Mouse (Mus musculus) lung, embryonic 15.5 days (tissue): ENCODE measurements around the gene Bahd1. TPM values are rescaled to one million over a fixed set of nuclear protein-coding genes. Genes with fewer than 3 reads are reported as not detected.

ENCODE experiments used
- ATAC-seq: fragments of 200-750 bp; cut with Nextera tagmentation; 2 replicates; pipeline ENCODE4 v1.8.0; 2017; ENCODE audit warnings: moderate number of reproducible peaks, borderline replicate concordance; ENCODE audit not compliant: low FRiP score, low TSS enrichment; ENCODE audit errors: extremely low read depth
- H3K27ac ChIP-seq: fragments of 300-500 bp; sonication (generic); 2 replicates; pipeline ENCODE4 v1.5.1; 2015; ENCODE audit warnings: moderate library complexity, mild to moderate bottlenecking, inconsistent platforms
- H3K27me3 ChIP-seq: fragments of 300-500 bp; sonication (generic); 2 replicates; pipeline ENCODE4 v1.6.1; 2015; ENCODE audit warnings: inconsistent platforms
- H3K36me3 ChIP-seq: fragments of 300-500 bp; sonication (generic); 2 replicates; pipeline ENCODE4 v1.6.1; 2015; ENCODE audit warnings: inconsistent platforms
- H3K4me1 ChIP-seq: fragments of 300-500 bp; sonication (generic); 2 replicates; pipeline ENCODE4 v1.6.1; 2015; ENCODE audit warnings: inconsistent platforms
- H3K4me2 ChIP-seq: fragments of 300-500 bp; sonication (generic); 2 replicates; pipeline ENCODE4 v1.6.1; 2015; ENCODE audit warnings: inconsistent platforms, mild to moderate bottlenecking, moderate library complexity
- H3K4me3 ChIP-seq: fragments of 300-500 bp; sonication (generic); 2 replicates; pipeline ENCODE4 v1.5.1; 2015; ENCODE audit warnings: mild to moderate bottlenecking, inconsistent platforms
- H3K9ac ChIP-seq: fragments of 300-500 bp; sonication (generic); 2 replicates; pipeline ENCODE4 v1.6.1; 2015; ENCODE audit warnings: inconsistent platforms
- H3K9me3 ChIP-seq: fragments of 300-500 bp; sonication (generic); 2 replicates; pipeline ENCODE4 v1.6.1; 2016; ENCODE audit warnings: inconsistent platforms
- WGBS: fragments of 180-500 bp; shearing (Covaris S2); methylation state at CpG from one replicate; pipeline ENCODE4 v1.1.7; 2015; 5-methylcytosine and 5-hydroxymethylcytosine counted together
- polyA plus RNA-seq: library from polyadenylated mRNA; unstranded; fragments of >200 nt; fragmentation: Nextera tagmentation; extraction: Ambion mirVana; gene quantifications from 2 replicates; pipeline ENCODE4 v1.2.1, GENCODE M21; 2015

Gene Bahd1
- polyA plus RNA-seq, 1 experiment from 2014 or later = 4.3 TPM

DNA sequence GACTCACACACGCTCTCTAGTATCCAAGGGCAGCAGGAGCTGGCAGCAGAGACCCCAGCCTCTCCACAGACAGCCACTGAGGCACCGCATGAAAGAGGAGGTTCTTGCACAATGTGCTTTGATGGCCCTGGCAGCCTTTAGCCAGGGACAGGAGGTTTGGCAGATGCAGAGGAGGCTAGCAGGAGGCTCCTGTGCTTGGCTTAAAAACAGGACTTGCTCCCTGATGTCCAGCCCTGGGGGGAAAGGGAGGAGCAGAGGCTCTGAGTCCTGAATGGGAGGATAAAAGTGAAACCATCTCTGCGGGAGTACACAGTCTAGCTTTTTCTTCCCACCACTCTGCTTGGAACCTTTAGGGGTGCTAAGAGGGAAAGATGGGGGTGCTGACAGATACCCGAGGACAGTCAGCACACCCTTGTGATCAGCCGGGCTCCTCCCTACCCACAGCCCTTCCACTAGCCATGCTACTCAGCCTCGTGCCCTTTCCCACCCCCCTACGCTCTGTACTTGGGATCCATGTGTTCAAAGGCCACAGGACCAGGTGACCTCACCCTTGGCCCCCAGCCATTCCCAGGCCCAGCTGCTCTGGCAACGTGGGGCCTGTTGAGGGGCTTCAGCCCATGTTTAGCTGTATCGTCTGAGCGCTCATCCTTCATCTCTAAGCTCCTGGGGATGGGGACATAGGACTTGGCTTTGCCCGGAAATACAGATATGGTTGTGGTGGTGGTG is 13.5 kb downstream of the Bahd1 start:
- Histone ChIP-seq H3K27me3 (no peaks in the 10 kb centered on the region), H3K4me1 (peaks cover 16% of the 10 kb centered on the region), H3K9ac (no peak overlapping the region), H3K9me3 (no peaks in the 10 kb centered on the region), H3K36me3 (no peaks in the 10 kb centered on the region), H3K4me2 (no peak overlapping the region), H3K4me3 (no peak overlapping the region), H3K27ac (no peak overlapping the region)
- no peak for ATAC-seq
- WGBS = 45% methylated on average over 11 of the region's 11 CpGs

DNA sequence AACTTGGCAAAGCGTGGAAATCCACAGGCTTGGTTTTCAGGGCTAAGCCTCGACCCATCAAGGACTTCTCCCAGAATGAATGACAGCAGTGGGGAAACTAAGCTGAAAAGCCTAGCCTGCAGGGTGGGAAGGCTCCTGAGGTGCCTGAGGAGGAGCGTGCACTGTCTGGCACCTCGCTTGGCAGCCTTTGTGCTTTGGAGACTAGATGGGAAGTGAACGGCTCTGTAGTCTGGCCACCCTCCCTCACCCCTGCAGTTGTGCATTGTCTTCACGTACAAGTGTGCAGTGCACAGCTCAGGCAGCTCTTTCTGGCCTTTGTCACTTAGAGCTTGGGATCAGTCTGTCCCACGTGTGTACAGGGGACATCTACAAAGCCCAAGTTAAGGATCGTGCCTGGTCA is 14.5 kb downstream of the Bahd1 start:
- Histone ChIP-seq H3K9me3 (no peaks in the 10 kb centered on the region), H3K4me2 (no peak overlapping the region), H3K4me1 (peaks cover 16% of the 10 kb centered on the region), H3K27me3 (no peaks in the 10 kb centered on the region), H3K36me3 (no peaks in the 10 kb centered on the region), H3K27ac (no peak overlapping the region), H3K9ac (no peak overlapping the region), H3K4me3 (no peak overlapping the region)
- ATAC-seq = no peak
- 57% methylated on average over 8 of the region's 8 CpGs for WGBS

DNA sequence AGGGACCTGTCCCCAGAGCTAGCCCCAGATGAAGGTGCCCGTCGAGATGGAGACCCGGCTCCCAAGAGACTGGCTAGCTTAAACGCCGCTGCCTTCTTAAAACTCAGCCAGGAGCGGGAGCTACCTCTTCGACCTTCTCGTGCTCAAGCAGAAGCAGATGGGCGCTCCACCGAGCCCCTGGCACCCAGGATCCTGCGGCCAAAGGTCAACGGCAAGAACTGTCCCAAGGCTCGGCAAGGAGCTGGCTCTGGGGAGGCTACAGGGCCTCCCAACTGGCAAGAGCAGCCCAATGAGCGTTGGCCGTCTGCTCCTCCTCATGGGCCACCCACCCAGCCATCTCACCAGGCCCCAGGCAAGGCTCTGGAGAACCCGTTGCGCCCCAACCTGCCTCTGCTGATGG is 16.3 kb downstream of the Bahd1 start:
- Histone ChIP-seq H3K9me3 (no peaks in the 10 kb centered on the region), H3K4me2 (no peak overlapping the region), H3K27me3 (no peaks in the 10 kb centered on the region), H3K9ac (no peak overlapping the region), H3K27ac (no peak overlapping the region), H3K4me3 (no peak overlapping the region), H3K4me1 (peaks cover 16% of the 10 kb centered on the region), H3K36me3 (peaks cover 7% of the 10 kb centered on the region)
- 89% methylated on average over 17 of the region's 17 CpGs for WGBS
- ATAC-seq = no peak

DNA sequence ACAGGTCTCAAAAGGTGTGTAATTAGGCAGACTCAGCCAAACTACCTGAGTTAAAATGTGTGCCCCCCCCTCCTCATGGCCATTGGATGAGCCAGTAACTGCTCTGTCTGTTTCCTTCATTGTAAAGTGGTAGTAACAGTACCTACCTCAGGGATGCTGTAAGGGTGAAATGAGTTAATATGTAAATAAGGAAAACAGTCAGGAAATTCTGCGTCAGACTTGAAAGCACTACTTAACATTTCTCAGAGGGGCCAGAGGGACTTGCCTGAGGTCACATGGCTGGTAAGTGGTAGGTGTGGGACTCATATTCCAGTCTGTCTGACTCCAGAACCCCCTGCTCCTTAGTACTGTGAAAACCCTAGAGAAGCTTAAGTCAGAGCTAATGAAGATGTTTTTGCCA is 18.4 kb downstream of the Bahd1 start:
- H3K9ac ChIP-seq = no peak overlapping the region
- H3K9me3 ChIP-seq = no peaks in the 10 kb centered on the region
- H3K27me3 ChIP-seq = no peaks in the 10 kb centered on the region
- H3K36me3 ChIP-seq = peaks cover 19% of the 10 kb centered on the region
- peaks cover 14% of the 10 kb centered on the region for H3K4me1 ChIP-seq
- no peak for ATAC-seq
- WGBS = 45% methylated on average over 1 of the region's 1 CpGs
- no peak overlapping the region for H3K27ac ChIP-seq
- no peak overlapping the region for H3K4me2 ChIP-seq
- H3K4me3 ChIP-seq = no peak overlapping the region

DNA sequence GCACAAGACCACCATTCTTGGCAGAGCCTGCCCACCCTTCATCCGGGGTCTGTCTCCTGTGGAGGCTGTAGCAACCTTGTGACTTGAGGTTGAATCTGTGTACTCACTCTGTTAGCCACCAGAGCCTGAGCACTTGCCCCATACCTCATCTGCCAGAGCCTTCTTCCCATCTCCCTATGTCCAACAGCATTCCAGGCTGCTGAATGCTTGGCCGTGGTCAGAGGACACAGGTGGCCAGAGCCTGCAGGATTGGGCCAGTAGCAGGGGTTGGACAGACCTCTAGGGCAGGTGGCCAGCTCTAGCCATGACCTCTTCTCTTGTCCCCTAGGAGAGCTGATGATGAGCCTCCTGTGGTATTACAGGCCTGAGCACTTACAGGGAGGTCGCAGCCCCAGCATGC is 20.3 kb downstream of the Bahd1 start:
- no peak for ATAC-seq
- 74% methylated on average over 3 of the region's 3 CpGs for WGBS
- no peaks in the 10 kb centered on the region for H3K27me3 ChIP-seq
- no peak overlapping the region for H3K4me2 ChIP-seq
- no peaks in the 10 kb centered on the region for H3K9me3 ChIP-seq
- H3K4me1 ChIP-seq = peaks cover 10% of the 10 kb centered on the region; the same call in 1 of the 2 replicates
- H3K36me3 ChIP-seq = peaks cover 22% of the 10 kb centered on the region
- no peak overlapping the region for H3K4me3 ChIP-seq
- H3K9ac ChIP-seq = no peak overlapping the region
- no peak overlapping the region for H3K27ac ChIP-seq

DNA sequence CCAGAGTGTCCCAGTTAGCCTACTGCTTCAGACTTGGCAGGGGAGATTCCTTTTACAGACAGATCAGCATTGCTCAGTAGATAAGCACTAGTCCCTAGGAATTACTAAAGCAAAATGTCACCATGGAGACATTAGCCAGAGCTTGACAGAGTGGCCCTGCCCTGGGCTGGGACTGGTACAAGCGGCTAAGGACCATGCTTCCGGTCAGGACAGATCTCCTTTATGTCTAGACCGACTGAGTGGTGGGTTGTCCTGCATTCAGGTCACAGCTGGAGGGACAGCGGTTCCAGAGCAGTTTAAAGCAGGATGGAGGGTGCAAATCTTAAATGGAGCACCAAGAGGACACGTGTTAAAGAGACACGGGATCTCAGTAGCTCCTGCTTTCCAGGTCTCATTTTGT is 25.8 kb downstream of the Bahd1 start:
- H3K4me2 ChIP-seq = peak overlapping the region; percentile 91
- peak overlapping the region; percentile 90 for H3K4me3 ChIP-seq
- H3K4me1 ChIP-seq = peaks cover 31% of the 10 kb centered on the region
- WGBS = under 1% methylated on average over 6 of the region's 6 CpGs
- peak overlapping the region; percentile 78 for H3K27ac ChIP-seq
- peak; percentile 41 for ATAC-seq
- H3K9ac ChIP-seq = peak overlapping the region; percentile 84
- no peaks in the 10 kb centered on the region for H3K27me3 ChIP-seq
- peaks cover 17% of the 10 kb centered on the region for H3K36me3 ChIP-seq
- no peaks in the 10 kb centered on the region for H3K9me3 ChIP-seq

DNA sequence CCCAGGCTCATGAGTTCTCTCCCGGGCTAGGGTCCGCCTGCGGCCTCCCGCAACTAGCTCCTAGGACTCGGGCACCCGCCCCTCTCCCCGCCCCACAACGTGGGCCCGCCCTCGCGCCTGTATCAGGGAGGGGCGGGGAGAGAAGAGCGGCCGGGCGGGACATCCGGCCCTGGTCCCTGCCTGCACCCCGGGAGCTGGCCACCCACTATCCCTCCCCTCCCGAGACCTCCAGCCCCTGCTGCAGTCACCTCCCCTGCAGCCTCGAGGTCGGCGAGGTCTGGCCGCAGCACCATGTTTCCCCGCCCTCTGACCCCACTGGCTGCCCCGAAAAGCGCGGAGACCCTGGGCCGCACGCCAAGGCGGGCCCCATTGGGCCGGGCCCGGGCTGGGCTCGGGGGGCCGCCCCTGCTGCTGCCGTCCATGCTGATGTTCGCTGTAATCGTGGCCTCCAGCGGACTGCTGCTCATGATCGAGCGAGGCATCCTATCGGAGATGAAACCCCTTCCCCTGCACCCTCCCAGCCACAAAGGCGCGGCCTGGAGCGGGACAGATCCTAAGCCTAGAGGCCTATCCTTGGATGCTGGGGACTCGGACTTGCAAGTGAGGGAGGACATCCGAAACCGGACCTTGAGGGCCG is 26.3 kb downstream of the Bahd1 start, which contains the start of gene Chst14:
TSS of gene Chst14 (plus strand) at position 136 of the 637 bp plus-strand sequence.
- Histone ChIP-seq H3K4me1 (peaks cover 31% of the 10 kb centered on the region), H3K36me3 (peaks cover 14% of the 10 kb centered on the region), H3K9me3 (no peaks in the 10 kb centered on the region), H3K27ac (peak within 1 kb of the TSS; percentile 78), H3K4me2 (peak within 1 kb of the TSS; percentile 91), H3K27me3 (no peaks in the 10 kb centered on the region), H3K9ac (peak within 1 kb of the TSS; percentile 84), H3K4me3 (peak within 1 kb of the TSS; percentile 90)
- under 1% methylated on average over 41 of the region's 47 CpGs for WGBS
- ATAC-seq = peak; percentile 95

DNA sequence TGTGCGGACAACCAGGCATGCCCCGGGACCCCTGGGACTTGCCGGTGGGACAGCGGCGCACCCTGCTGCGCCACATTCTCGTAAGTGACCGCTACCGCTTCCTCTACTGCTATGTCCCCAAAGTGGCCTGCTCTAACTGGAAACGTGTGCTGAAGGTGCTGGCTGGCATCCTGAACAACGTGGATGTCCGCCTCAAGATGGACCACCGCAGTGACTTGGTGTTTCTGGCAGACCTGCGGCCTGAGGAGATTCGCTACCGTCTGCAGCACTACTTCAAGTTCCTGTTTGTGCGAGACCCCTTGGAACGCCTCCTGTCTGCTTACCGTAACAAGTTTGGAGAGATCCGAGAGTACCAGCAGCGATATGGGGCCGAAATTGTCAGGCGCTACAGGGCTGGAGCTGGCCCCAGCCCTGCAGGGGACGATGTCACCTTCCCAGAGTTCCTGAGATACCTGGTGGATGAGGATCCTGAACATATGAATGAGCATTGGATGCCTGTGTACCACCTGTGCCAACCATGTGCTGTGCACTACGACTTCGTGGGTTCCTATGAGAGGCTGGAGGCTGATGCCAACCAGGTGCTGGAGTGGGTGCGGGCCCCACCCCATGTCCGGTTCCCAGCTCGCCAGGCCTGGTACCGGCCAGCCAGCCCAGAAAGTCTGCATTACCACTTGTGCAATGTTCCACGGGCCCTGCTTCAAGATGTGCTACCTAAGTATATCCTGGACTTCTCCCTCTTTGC is 27.0 kb downstream of the Bahd1 start:
- Histone ChIP-seq H3K9me3 (no peaks in the 10 kb centered on the region), H3K4me3 (peak overlapping the region; percentile 90), H3K4me1 (peaks cover 31% of the 10 kb centered on the region), H3K9ac (peak overlapping the region; percentile 84), H3K27ac (peak overlapping the region; percentile 78), H3K4me2 (peak overlapping the region; percentile 91), H3K36me3 (peaks cover 9% of the 10 kb centered on the region), H3K27me3 (no peaks in the 10 kb centered on the region)
- no peak for ATAC-seq
- WGBS = 25% methylated on average over 31 of the region's 31 CpGs

DNA sequence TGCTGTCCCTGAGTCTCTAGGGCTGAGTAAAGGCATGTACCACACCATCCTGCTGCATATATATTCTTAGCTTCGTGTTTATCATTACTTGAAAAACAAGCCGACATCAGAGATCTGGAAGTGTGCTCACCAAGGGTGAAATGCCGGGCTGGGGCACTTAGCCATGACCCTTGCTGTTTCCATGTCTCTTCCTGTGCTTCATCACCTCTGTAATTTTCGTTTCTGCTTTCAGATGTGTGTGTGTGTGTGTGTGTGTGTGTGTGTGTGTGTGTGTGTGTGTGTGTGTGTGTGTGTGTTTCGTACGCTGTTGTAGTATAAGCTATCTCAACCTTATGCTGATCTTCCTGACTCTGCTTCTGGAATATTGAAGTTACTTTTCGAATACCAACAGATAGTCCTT is 41.2 kb downstream of the Bahd1 start:
- no peak for ATAC-seq
- WGBS = 62% methylated on average over 7 of the region's 7 CpGs
- no peaks in the 10 kb centered on the region for H3K4me1 ChIP-seq

DNA sequence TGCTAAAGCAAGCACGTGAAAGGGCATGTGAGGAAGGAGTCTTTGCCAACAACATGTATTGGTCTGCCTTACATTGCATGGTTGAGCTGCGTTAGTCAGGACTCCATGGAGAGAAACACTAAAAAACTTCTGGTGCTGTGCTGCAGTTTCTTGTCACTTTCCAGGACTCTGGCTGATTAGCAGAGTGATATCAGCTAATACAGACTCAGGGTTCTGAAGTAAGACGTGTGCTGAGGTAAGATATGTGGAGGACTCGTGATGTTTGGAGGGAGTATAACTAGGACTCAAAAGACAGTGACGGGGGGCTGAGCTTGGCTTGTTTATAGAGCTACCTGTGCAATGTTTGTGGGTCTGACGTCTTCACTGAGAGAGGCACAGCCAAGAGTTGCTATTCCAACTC is 43.1 kb downstream of the Bahd1 start:
- 80% methylated on average over 6 of the region's 6 CpGs for whole genome bisulfite sequencing
- Histone ChIP-seq H3K4me1 (no peaks in the 10 kb centered on the region), H3K4me2 (no peak overlapping the region), H3K27ac (no peak overlapping the region), H3K36me3 (no peaks in the 10 kb centered on the region), H3K4me3 (no peak overlapping the region), H3K9me3 (no peaks in the 10 kb centered on the region), H3K27me3 (no peaks in the 10 kb centered on the region), H3K9ac (no peak overlapping the region)
- no peak for ATAC-seq

More for the DNA sequence above, 41.2 kb downstream of the Bahd1 start:
- H3K27ac ChIP-seq = no peak overlapping the region
- no peaks in the 10 kb centered on the region for H3K27me3 ChIP-seq
- H3K4me3 ChIP-seq = no peak overlapping the region
- H3K36me3 ChIP-seq = no peaks in the 10 kb centered on the region
- H3K9me3 ChIP-seq = no peaks in the 10 kb centered on the region
- no peak overlapping the region for H3K4me2 ChIP-seq
- no peak overlapping the region for H3K9ac ChIP-seq

DNA sequence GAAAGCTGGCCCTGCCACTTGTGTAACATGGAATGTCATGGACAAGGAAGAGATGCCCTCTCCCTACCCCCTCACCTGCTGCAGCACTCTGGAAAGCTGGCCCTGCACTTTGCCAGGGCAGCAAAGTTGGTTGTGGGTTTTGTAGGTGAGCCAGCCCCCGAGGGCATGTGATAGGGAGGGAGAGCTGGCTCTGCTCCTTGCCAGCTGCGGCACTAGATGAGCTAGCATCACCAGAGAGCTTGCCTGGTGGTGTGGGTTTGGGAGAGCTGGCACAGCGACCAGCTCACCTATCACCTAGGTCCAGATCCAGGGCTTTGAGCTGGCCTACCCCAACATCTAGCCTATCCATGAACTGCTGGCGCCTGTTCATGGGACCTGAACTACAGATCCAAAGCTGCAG is 48.6 kb downstream of the Bahd1 start:
- H3K27me3 ChIP-seq = no peaks in the 10 kb centered on the region
- no peak overlapping the region for H3K4me3 ChIP-seq
- no peak overlapping the region for H3K4me2 ChIP-seq
- H3K4me1 ChIP-seq = no peaks in the 10 kb centered on the region
- H3K9ac ChIP-seq = no peak overlapping the region
- H3K27ac ChIP-seq = no peak overlapping the region
- 90% methylated on average over 4 of the region's 4 CpGs for WGBS
- no peaks in the 10 kb centered on the region for H3K9me3 ChIP-seq
- ATAC-seq = no peak
- H3K36me3 ChIP-seq = no peaks in the 10 kb centered on the region

DNA sequence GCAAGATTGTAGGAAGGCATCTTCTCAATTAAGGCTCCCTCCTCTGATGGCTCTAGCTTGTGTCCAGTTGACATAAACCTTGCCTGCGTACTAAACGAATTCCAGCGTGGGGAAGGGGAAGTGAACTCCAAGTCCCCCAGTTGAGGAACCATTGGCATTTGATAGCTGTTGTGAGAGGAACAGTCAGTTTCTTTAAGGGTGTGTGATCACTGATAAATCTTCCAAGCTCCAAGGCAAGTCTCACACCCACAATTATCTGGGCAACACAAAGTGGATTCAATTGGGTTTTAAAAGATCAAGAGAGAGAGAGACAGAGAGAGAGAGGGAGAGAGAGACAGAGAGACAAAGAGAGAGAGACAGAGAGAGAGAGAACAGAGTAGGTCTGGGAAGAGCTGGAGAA is 49.5 kb downstream of the Bahd1 start:
- 61% methylated on average over 3 of the region's 3 CpGs for WGBS

More for the DNA sequence above, 49.5 kb downstream of the Bahd1 start:
- Histone ChIP-seq H3K27me3 (no peaks in the 10 kb centered on the region), H3K9ac (no peak overlapping the region), H3K9me3 (no peaks in the 10 kb centered on the region), H3K27ac (no peak overlapping the region), H3K4me2 (no peak overlapping the region), H3K4me1 (no peaks in the 10 kb centered on the region), H3K4me3 (no peak overlapping the region), H3K36me3 (no peaks in the 10 kb centered on the region)
- no peak for ATAC-seq
